Mouse (Mus musculus) splenic B cell, adult 2 months (primary cell): Measurements from ENCODE around the gene Olfr1048.
"Not testable (repeated sequence)": the region's sequence is repeated elsewhere in the genome, so short reads cannot be mapped to it uniquely, and the experiment has no call there.

Experiments
- DNase-seq: peaks from one replicate; pipeline ENCODE4 v3.0.0-alpha.2; 2011; ENCODE audit warnings: low read depth, low spot score
- H3K27me3 ChIP-seq: 2 replicates; pipeline ENCODE4 v1.6.1; 2012; ENCODE audit warnings: mild to moderate bottlenecking, low read length, moderate library complexity, mixed read lengths; ENCODE audit not compliant: control insufficient read depth, poor library complexity, insufficient read depth, severe bottlenecking
- H3K36me3 ChIP-seq: 2 replicates; pipeline ENCODE4 v1.6.1; 2012; ENCODE audit warnings: mild to moderate bottlenecking, low read length, moderate library complexity, mixed read lengths; ENCODE audit not compliant: control insufficient read depth, poor library complexity, insufficient read depth, severe bottlenecking

The Olfr1048 gene

GRCm38 (mm10) chr2:86240189-86240588, at the start of gene Olfr1048:
Gene Olfr1048 (minus strand): TSS chr2:86240289.
- DNase-seq: no peak
- no peaks in the 10 kb centered on the region for H3K36me3 ChIP-seq
- H3K27me3 ChIP-seq: no peaks in the 10 kb centered on the region

- not testable (repeated sequence) for DNase-seq, H3K27me3 ChIP-seq, H3K36me3 ChIP-seq
Measured at GRCm38 (mm10) chr2:86278988-86279387, 38.9 kb upstream of the Olfr1048 start, which contains the start of gene Olfr1051. Gene Olfr1051 (minus strand): TSS chr2:86279088.

GRCm38 (mm10) chr2:86258228-86258627, 18.1 kb upstream of the Olfr1048 start, which contains the start of gene Olfr1049:
Gene Olfr1049 (minus strand): TSS chr2:86258328.
- not testable (repeated sequence) for DNase-seq, H3K27me3 ChIP-seq, H3K36me3 ChIP-seq

GRCm38 (mm10) chr2:86231301-86231700, 8.8 kb downstream of the Olfr1048 start, which contains the start of gene Olfr1047:
Gene Olfr1047 (minus strand): TSS chr2:86231401.
- no peaks in the 10 kb centered on the region for H3K27me3 ChIP-seq
- H3K36me3 ChIP-seq: no peaks in the 10 kb centered on the region
- DNase-seq: no peak

GRCm38 (mm10) chr2:86219214-86219613, 20.9 kb downstream of the Olfr1048 start, which contains the start of gene Olfr1046:
Gene Olfr1046 (minus strand): TSS chr2:86219314.
- Histone ChIP-seq H3K27me3 (no peaks in the 10 kb centered on the region; the same call in 1 of the 2 replicates), H3K36me3 (no peaks in the 10 kb centered on the region)
- no peak for DNase-seq

- no peaks in the 10 kb centered on the region for H3K36me3 ChIP-seq
- no peak for DNase-seq
- H3K27me3 ChIP-seq: no peaks in the 10 kb centered on the region
Measured at GRCm38 (mm10) chr2:86202909-86203308, 37.2 kb downstream of the Olfr1048 start, which contains the start of gene Olfr1045. Gene Olfr1045 (minus strand): TSS chr2:86203009.

- no peaks in the 10 kb centered on the region for H3K36me3 ChIP-seq
- H3K27me3 ChIP-seq: no peaks in the 10 kb centered on the region
- DNase-seq: no peak
Measured at GRCm38 (mm10) chr2:86195863-86196262, 44.2 kb downstream of the Olfr1048 start.

GRCm38 (mm10) chr2:86185583-86185982, 54.5 kb downstream of the Olfr1048 start, which contains the start of gene Olfr52:
Gene Olfr52 (minus strand): TSS chr2:86185683.
- Histone ChIP-seq H3K27me3 (no peaks in the 10 kb centered on the region), H3K36me3 (no peaks in the 10 kb centered on the region)
- DNase-seq: no peak
